Mouse (Mus musculus) olfactory bulb, adult 2 months (tissue): ENCODE measurements around the gene Rhd.

Experiments used
- CTCF ChIP-seq: fragments of 200-500 bp; IDR thresholded peaks from 2 replicates; pipeline ENCODE4 v1.5.1; 2012; ENCODE audit warnings: low read depth, mild to moderate bottlenecking, low read length, moderate library complexity; ENCODE audit not compliant: insufficient read depth
- POLR2A ChIP-seq: fragments of 200-500 bp; IDR thresholded peaks from 2 replicates; pipeline ENCODE4 v1.6.1; 2012; ENCODE audit warnings: mild to moderate bottlenecking, low read depth, low read length, moderate library complexity; ENCODE audit not compliant: insufficient read depth

DNA sequence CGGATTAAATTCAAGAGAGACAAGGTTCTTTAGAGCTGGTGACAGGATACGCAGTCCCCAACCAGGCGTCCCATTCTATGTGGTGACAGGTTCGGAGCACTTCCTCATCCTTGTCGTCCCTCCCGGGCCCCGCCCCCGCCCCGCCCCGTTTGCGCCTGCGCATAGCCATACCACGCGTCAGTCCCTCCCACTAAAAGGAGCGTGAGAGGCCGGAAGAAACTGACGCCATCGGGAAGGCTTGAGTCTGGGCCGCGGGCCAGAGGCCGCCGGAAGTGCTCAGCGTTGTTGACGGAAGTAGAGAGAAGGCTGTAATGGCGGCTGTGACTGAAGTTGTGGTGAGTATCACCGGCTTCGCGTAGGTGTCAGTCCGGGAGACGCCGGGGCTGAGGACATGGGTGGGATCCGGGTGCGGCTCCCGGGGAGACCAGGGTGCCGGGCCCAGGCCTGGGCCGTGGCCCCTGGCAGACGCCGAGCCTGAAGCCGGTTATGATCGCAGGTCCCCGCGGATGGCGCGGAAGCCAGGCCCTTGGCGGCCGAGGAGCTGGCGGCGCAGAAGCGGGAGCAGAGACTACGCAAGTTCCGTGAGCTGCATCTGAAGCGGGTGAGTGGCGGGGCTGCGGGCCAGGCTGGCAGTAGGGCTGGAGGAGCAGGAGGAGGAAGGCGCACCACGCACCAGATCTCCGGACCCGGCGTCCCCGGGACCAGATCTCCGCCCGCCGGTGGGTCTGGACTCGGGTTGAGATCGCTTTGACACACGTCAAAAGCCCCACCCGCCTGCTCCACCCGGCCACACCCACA is 66.5 kb downstream of the Rhd start, which contains the start of gene Syf2:
- TF ChIP-seq POLR2A (peak; percentile 63; the same call in 1 of the 2 replicates), CTCF (no peak)
